Mouse (Mus musculus): ENCODE measurements at regions not wholly inside any gene's neighbourhood (a gene's known extent, or its start where the extent isn't known, plus 50 kb on each side); places are given as distances from the start of the nearest gene placed in this dataset.
A peak's percentile ranks its signal among the peaks of the same experiment; 100 is the strongest.

GRCm38 (mm10) chr1:194107271-194107938 is 510.6 kb upstream of the Plxna2 start:
- Histone ChIP-seq H3K36me3 (no peaks in the 10 kb centered on the region), H3K4me3 (replicated peaks) (no peak overlapping the region), H3K9ac (no peak overlapping the region), H3K4me2 (replicated peaks) (no peak overlapping the region), H3K9me3 (replicated peaks) (no peaks in the 10 kb centered on the region), H3K27ac (replicated peaks) (no peak overlapping the region), H3K4me1 (no peaks in the 10 kb centered on the region; the same call in 1 of the 2 replicates), H3K27me3 (no peaks in the 10 kb centered on the region; the same call in 1 of the 2 replicates)
- WGBS = 72% methylated on average over 3 of the region's 3 CpGs
- no peak for ATAC-seq (ENCODE audit: insufficient number of reproducible peaks, low FRiP score, low TSS enrichment, low read depth)

- Histone ChIP-seq H3K4me3 (replicated peaks) (no peak overlapping the region), H3K27me3 (no peaks in the 10 kb centered on the region), H3K9ac (no peak overlapping the region), H3K4me1 (no peaks in the 10 kb centered on the region), H3K4me2 (replicated peaks) (no peak overlapping the region), H3K27ac (replicated peaks) (no peak overlapping the region), H3K36me3 (no peaks in the 10 kb centered on the region), H3K9me3 (replicated peaks) (no peaks in the 10 kb centered on the region)
- no peak for ATAC-seq (ENCODE audit: insufficient number of reproducible peaks, low FRiP score, low TSS enrichment, low read depth)
- WGBS = 80% methylated on average over 2 of the region's 2 CpGs
These were observed 528.0 kb upstream of the Plxna2 start for GRCm38 (mm10) chr1:194089918-194090548.

GRCm38 (mm10) chr1:194058512-194058911 is 559.5 kb upstream of the Plxna2 start:
- no peaks in the 10 kb centered on the region for H3K27me3 ChIP-seq
- H3K4me2 ChIP-seq (replicated peaks) = no peak overlapping the region
- H3K9me3 ChIP-seq (replicated peaks) = no peaks in the 10 kb centered on the region
- no peak overlapping the region for H3K4me3 ChIP-seq (replicated peaks)
- 78% methylated on average over 5 of the region's 5 CpGs for WGBS
- no peak for ATAC-seq (ENCODE audit: insufficient number of reproducible peaks, low FRiP score, low TSS enrichment, low read depth)
- no peaks in the 10 kb centered on the region for H3K4me1 ChIP-seq
- no peak overlapping the region for H3K9ac ChIP-seq
- no peak overlapping the region for H3K27ac ChIP-seq (replicated peaks)
- no peaks in the 10 kb centered on the region for H3K36me3 ChIP-seq

DNA sequence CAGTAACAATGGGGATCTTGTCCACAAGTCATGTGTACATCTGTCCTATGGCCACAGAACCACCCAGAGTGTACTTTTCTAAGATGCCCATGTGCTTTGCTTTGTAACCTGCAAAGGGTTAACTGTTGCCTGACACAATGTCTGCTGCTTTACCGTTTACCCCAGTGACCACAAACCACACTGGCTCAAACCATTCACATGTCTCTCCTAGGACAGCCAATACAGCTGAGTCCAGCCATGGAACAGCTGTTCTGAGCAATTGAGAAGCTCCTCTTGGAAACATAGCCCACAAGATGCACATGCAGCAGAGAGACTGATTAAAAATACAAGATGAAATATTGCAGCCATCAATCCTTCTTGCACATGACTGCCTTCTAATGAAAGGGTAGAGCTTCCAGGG is 561.5 kb upstream of the Plxna2 start:
- H3K4me2 ChIP-seq (replicated peaks) = no peak overlapping the region
- H3K36me3 ChIP-seq = no peaks in the 10 kb centered on the region
- H3K9me3 ChIP-seq (replicated peaks) = no peaks in the 10 kb centered on the region
- no peaks in the 10 kb centered on the region for H3K27me3 ChIP-seq
- no peak overlapping the region for H3K27ac ChIP-seq (replicated peaks)
- no peak for ATAC-seq (ENCODE audit: insufficient number of reproducible peaks, low FRiP score, low TSS enrichment, low read depth)
- WGBS = 11% methylated on average over 1 of the region's 1 CpGs
- no peaks in the 10 kb centered on the region for H3K4me1 ChIP-seq
- H3K9ac ChIP-seq = no peak overlapping the region
- H3K4me3 ChIP-seq (replicated peaks) = no peak overlapping the region

DNA sequence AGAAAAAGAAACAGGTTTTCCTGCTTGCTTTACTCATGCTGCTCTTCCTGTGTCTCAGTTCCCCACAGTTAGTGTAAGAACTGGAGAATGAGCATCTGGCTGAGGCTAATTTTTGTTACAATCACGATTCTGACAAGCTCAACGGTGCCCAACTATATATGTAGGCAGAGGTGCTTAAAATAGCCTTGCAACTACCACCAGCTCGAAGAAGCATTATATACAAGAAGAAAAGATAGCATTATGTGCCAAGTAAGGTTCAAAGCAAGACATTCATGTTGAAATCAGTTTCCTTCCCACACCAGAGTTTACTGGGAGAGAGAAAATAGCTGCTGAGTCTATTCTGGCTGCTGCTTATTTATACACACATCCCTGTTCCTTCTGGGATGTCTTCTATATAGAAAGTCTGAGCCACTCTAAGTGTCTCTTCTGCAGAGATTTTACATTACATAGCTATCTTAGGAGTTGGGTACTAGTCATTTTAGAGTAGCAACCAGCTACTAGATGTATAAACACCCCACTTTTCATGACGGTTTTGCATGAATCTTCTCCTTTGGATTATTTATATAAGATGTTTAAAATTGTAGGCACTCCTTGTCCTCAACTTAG is 568.2 kb upstream of the Plxna2 start:
- H3K36me3 ChIP-seq = no peaks in the 10 kb centered on the region
- H3K27ac ChIP-seq (replicated peaks) = no peak overlapping the region
- H3K9me3 ChIP-seq (replicated peaks) = no peaks in the 10 kb centered on the region
- no peaks in the 10 kb centered on the region for H3K4me1 ChIP-seq
- no peaks in the 10 kb centered on the region for H3K27me3 ChIP-seq
- no peak overlapping the region for H3K9ac ChIP-seq
- ATAC-seq (ENCODE audit: insufficient number of reproducible peaks, low FRiP score, low TSS enrichment, low read depth) = no peak
- no peak overlapping the region for H3K4me3 ChIP-seq (replicated peaks)
- whole genome bisulfite sequencing = 70% methylated on average over 4 of the region's 4 CpGs
- no peak overlapping the region for H3K4me2 ChIP-seq (replicated peaks)

GRCm38 (mm10) chr1:194041393-194042352 is 576.3 kb upstream of the Plxna2 start:
- no peaks in the 10 kb centered on the region for H3K4me1 ChIP-seq
- no peak overlapping the region for H3K4me3 ChIP-seq (replicated peaks)
- H3K36me3 ChIP-seq = no peaks in the 10 kb centered on the region
- no peaks in the 10 kb centered on the region for H3K9me3 ChIP-seq (replicated peaks)
- no peak for ATAC-seq (ENCODE audit: insufficient number of reproducible peaks, low FRiP score, low TSS enrichment, low read depth)
- H3K27ac ChIP-seq (replicated peaks) = no peak overlapping the region
- no peaks in the 10 kb centered on the region for H3K27me3 ChIP-seq
- 57% methylated on average over 8 of the region's 8 CpGs for WGBS
- H3K4me2 ChIP-seq (replicated peaks) = no peak overlapping the region
- no peak overlapping the region for H3K9ac ChIP-seq

- no peak for ATAC-seq (ENCODE audit: insufficient number of reproducible peaks, low FRiP score, low TSS enrichment, low read depth)
- Histone ChIP-seq H3K27me3 (no peaks in the 10 kb centered on the region), H3K4me2 (replicated peaks) (no peak overlapping the region), H3K4me1 (no peaks in the 10 kb centered on the region), H3K9ac (no peak overlapping the region), H3K9me3 (replicated peaks) (no peaks in the 10 kb centered on the region), H3K4me3 (replicated peaks) (no peak overlapping the region), H3K27ac (replicated peaks) (no peak overlapping the region), H3K36me3 (no peaks in the 10 kb centered on the region)
These were observed 579.3 kb upstream of the Plxna2 start for GRCm38 (mm10) chr1:194038711-194039110.

GRCm38 (mm10) chr1:194034199-194034883 is 583.7 kb upstream of the Plxna2 start:
- 47% methylated on average over 5 of the region's 5 CpGs for WGBS
- peak; percentile 34; the same call in 1 of the 2 replicates for ATAC-seq (ENCODE audit: insufficient number of reproducible peaks, low FRiP score, low TSS enrichment, low read depth)

DNA sequence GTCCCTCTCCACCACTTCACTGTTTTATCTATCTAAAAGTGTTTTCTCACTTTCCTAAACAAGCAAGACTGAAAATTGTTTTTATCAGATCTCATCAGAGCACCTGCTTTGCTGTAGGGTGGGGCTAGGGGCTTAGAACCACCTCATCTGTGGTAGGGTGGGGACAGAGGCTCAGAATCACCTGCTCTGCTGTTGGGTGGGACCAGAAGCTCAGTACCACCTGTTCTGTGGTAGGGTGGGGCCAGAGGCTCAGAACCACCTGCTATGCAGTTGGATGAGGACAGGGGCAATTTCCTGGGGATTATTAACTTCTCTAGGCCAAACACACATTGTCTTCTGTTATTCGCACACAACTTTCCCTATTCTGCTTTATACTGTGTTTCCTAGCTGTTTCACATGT is 585.4 kb upstream of the Plxna2 start:
- Histone ChIP-seq H3K27ac (replicated peaks) (no peak overlapping the region), H3K4me3 (replicated peaks) (no peak overlapping the region), H3K4me1 (no peaks in the 10 kb centered on the region), H3K9me3 (replicated peaks) (no peaks in the 10 kb centered on the region), H3K4me2 (replicated peaks) (no peak overlapping the region), H3K9ac (no peak overlapping the region), H3K27me3 (no peaks in the 10 kb centered on the region), H3K36me3 (no peaks in the 10 kb centered on the region)
- ATAC-seq (ENCODE audit: insufficient number of reproducible peaks, low FRiP score, low TSS enrichment, low read depth) = no peak
- WGBS = 94% methylated on average over 1 of the region's 1 CpGs

More at GRCm38 (mm10) chr1:194034199-194034883, 583.7 kb upstream of the Plxna2 start:
- H3K4me2 ChIP-seq (replicated peaks) = no peak overlapping the region
- no peaks in the 10 kb centered on the region for H3K9me3 ChIP-seq (replicated peaks)
- H3K4me1 ChIP-seq = no peaks in the 10 kb centered on the region
- no peaks in the 10 kb centered on the region for H3K36me3 ChIP-seq
- no peak overlapping the region for H3K9ac ChIP-seq
- no peak overlapping the region for H3K4me3 ChIP-seq (replicated peaks)
- H3K27me3 ChIP-seq = no peaks in the 10 kb centered on the region
- H3K27ac ChIP-seq (replicated peaks) = no peak overlapping the region

DNA sequence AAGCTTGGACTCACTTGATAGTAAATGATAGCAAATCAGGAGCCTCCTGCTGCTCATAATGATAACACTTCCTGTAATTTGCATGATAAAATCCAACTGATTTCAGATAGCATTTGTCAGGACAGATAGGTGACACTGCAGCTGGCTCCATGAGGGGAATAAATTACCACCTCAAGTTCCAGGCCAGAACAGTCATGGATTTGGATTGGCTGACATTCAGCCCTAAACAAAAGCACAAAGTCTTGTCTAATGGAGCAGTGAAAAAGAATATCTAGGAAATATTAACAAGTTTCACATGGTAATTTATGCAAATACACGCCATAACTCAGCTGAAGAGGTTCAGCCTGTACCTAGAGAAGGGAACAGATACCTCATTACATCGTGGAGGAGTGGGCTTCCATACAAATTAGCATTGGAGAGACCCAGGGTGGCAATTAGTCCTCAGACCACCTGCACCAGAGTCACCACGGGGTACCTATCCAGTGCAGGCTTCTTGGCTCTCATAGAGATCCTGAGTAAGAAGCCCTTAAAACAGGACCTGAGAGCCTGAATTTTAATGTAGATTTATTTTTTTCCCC is 587.3 kb upstream of the Plxna2 start:
- H3K27ac ChIP-seq (replicated peaks) = no peak overlapping the region
- H3K4me1 ChIP-seq = no peaks in the 10 kb centered on the region
- no peak overlapping the region for H3K9ac ChIP-seq
- WGBS = 69% methylated on average over 3 of the region's 3 CpGs
- no peak overlapping the region for H3K4me3 ChIP-seq (replicated peaks)
- no peak overlapping the region for H3K4me2 ChIP-seq (replicated peaks)
- ATAC-seq (ENCODE audit: insufficient number of reproducible peaks, low FRiP score, low TSS enrichment, low read depth) = no peak
- no peaks in the 10 kb centered on the region for H3K27me3 ChIP-seq
- H3K36me3 ChIP-seq = no peaks in the 10 kb centered on the region
- no peaks in the 10 kb centered on the region for H3K9me3 ChIP-seq (replicated peaks)
